Mouse (Mus musculus) forebrain, embryonic 16.5 days (tissue): ENCODE data around the gene Hs1bp3. TPM values are rescaled to one million over a fixed set of nuclear protein-coding genes. Genes with fewer than 3 reads are reported as not detected.
A peak's percentile ranks its signal among the peaks of the same experiment; 100 is the strongest.

ENCODE experiments used
- ATAC-seq: fragments of 200-750 bp; cut with Nextera tagmentation; 2 replicates; pipeline ENCODE4 v1.8.0; 2017; ENCODE audit warnings: mild to moderate bottlenecking, moderate library complexity
- H3K27ac ChIP-seq: fragments of 300-500 bp; sonication (generic); 2 replicates; pipeline ENCODE4 v1.5.1; 2014; ENCODE audit warnings: low read length, control low read depth
- H3K27me3 ChIP-seq: fragments of 300-500 bp; sonication (generic); replicated peaks from 2 replicates; pipeline ENCODE4 v1.6.1; 2014; ENCODE audit warnings: low read length; ENCODE audit not compliant: control insufficient read depth, insufficient read depth
- H3K36me3 ChIP-seq: fragments of 300-500 bp; sonication (generic); 2 replicates; pipeline ENCODE4 v1.6.1; 2014; ENCODE audit not compliant: control insufficient read depth, insufficient read depth
- H3K4me1 ChIP-seq: fragments of 300-500 bp; sonication (generic); replicated peaks from 2 replicates; pipeline ENCODE4 v1.6.1; 2014; ENCODE audit warnings: low read length; ENCODE audit not compliant: control insufficient read depth, insufficient read depth
- H3K4me2 ChIP-seq: fragments of 300-500 bp; sonication (generic); 2 replicates; pipeline ENCODE4 v1.6.1; 2014; ENCODE audit warnings: mild to moderate bottlenecking, low read length, control low read depth
- H3K4me3 ChIP-seq: fragments of 300-500 bp; sonication (generic); replicated peaks from 2 replicates; pipeline ENCODE4 v1.5.1; 2014; ENCODE audit warnings: mild to moderate bottlenecking, low read length, control low read depth
- H3K9ac ChIP-seq: fragments of 300-500 bp; sonication (generic); replicated peaks from 2 replicates; pipeline ENCODE4 v1.6.1; 2014; ENCODE audit warnings: low read depth, low read length, control low read depth
- H3K9me3 ChIP-seq: fragments of 300-500 bp; sonication (generic); 2 replicates; pipeline ENCODE4 v1.6.1; 2016; ENCODE audit warnings: low read length; ENCODE audit not compliant: control insufficient read depth
- WGBS: fragments of 180-500 bp; shearing (Covaris S2); extraction: QIAGEN DNeasy Blood & Tissue Kit; methylation state at CpG from one replicate; pipeline ENCODE4 v1.1.7; 2014; 5-methylcytosine and 5-hydroxymethylcytosine counted together
- polyA plus RNA-seq: library from polyadenylated mRNA; unstranded; fragments of >200 nt; fragmentation: Nextera tagmentation; extraction: Ambion mirVana; gene quantifications from 2 replicates; pipeline ENCODE4 v1.2.1, GENCODE M21; 2015

The Hs1bp3 gene
- polyA plus RNA-seq, 1 experiment from 2014 or later, result 11.1 TPM

- no peak overlapping the region for H3K27ac ChIP-seq
- 27% methylated on average over 5 of the region's 5 CpGs for whole genome bisulfite sequencing
- ATAC-seq, result no peak
Observed at GRCm38 (mm10) chr12:8300521-8300920, 12.7 kb upstream of the Hs1bp3 start.

GRCm38 (mm10) chr12:8301011-8301814 lies 12.0 kb upstream of the Hs1bp3 start:
- ATAC-seq, result peak; percentile 0; the same call in 1 of the 2 replicates
- peaks cover 82% of the 10 kb centered on the region for H3K27me3 ChIP-seq
- H3K27ac ChIP-seq, result no peak overlapping the region
- H3K4me1 ChIP-seq, result peaks cover 22% of the 10 kb centered on the region
- 2% methylated on average over 45 of the region's 46 CpGs for whole genome bisulfite sequencing
- H3K36me3 ChIP-seq, result no peaks in the 10 kb centered on the region
- H3K9ac ChIP-seq, result peak overlapping the region; percentile 50
- H3K4me3 ChIP-seq, result peak overlapping the region; percentile 46
- H3K9me3 ChIP-seq, result no peaks in the 10 kb centered on the region
- H3K4me2 ChIP-seq, result peak overlapping the region; percentile 68

More at GRCm38 (mm10) chr12:8300521-8300920, 12.7 kb upstream of the Hs1bp3 start:
- Histone ChIP-seq H3K9me3 (no peaks in the 10 kb centered on the region), H3K27me3 (peaks cover 83% of the 10 kb centered on the region), H3K9ac (no peak overlapping the region), H3K36me3 (no peaks in the 10 kb centered on the region), H3K4me1 (peaks cover 22% of the 10 kb centered on the region), H3K4me2 (no peak overlapping the region), H3K4me3 (no peak overlapping the region)

- H3K4me2 ChIP-seq, result peak within 1 kb of the TSS; percentile 68
- no peaks in the 10 kb centered on the region for H3K9me3 ChIP-seq
- WGBS, result under 1% methylated on average over 42 of the region's 53 CpGs
- peaks cover 22% of the 10 kb centered on the region for H3K4me1 ChIP-seq
- peak within 1 kb of the TSS; percentile 46 for H3K4me3 ChIP-seq
- peak within 1 kb of the TSS; percentile 50 for H3K9ac ChIP-seq
- H3K36me3 ChIP-seq, result no peaks in the 10 kb centered on the region
- H3K27me3 ChIP-seq, result peaks cover 78% of the 10 kb centered on the region
- ATAC-seq, result peak; percentile 51
- no peak within 1 kb of the TSS for H3K27ac ChIP-seq
Observed at GRCm38 (mm10) chr12:8301841-8302431, 11.3 kb upstream of the Hs1bp3 start, which contains the start of gene Gdf7. Gene Gdf7, minus strand, starts transcription at chr12:8301954.

GRCm38 (mm10) chr12:8305258-8305657 lies 8.0 kb upstream of the Hs1bp3 start:
- peaks cover 54% of the 10 kb centered on the region for H3K27me3 ChIP-seq
- ATAC-seq, result no peak
- H3K9me3 ChIP-seq, result no peaks in the 10 kb centered on the region
- no peak overlapping the region for H3K9ac ChIP-seq
- H3K4me3 ChIP-seq, result no peak overlapping the region
- H3K27ac ChIP-seq, result no peak overlapping the region
- peaks cover 12% of the 10 kb centered on the region for H3K4me1 ChIP-seq
- H3K36me3 ChIP-seq, result no peaks in the 10 kb centered on the region
- 42% methylated on average over 2 of the region's 2 CpGs for WGBS
- no peak overlapping the region for H3K4me2 ChIP-seq

- Histone ChIP-seq H3K4me1 (peaks cover 9% of the 10 kb centered on the region), H3K4me2 (no peak overlapping the region), H3K9ac (no peak overlapping the region), H3K27ac (no peak overlapping the region), H3K27me3 (peaks cover 43% of the 10 kb centered on the region), H3K36me3 (no peaks in the 10 kb centered on the region), H3K9me3 (no peaks in the 10 kb centered on the region), H3K4me3 (no peak overlapping the region)
- 4% methylated on average over 5 of the region's 5 CpGs for WGBS
- peak; percentile 39 for ATAC-seq
Observed at GRCm38 (mm10) chr12:8306432-8306831, 6.8 kb upstream of the Hs1bp3 start.

GRCm38 (mm10) chr12:8306910-8307309 lies 6.3 kb upstream of the Hs1bp3 start:
- 72% methylated on average over 1 of the region's 1 CpGs for WGBS
- H3K27me3 ChIP-seq, result peaks cover 40% of the 10 kb centered on the region

GRCm38 (mm10) chr12:8310992-8311391 lies 2.2 kb upstream of the Hs1bp3 start:
- H3K4me3 ChIP-seq, result no peak overlapping the region
- 35% methylated on average over 17 of the region's 17 CpGs for WGBS
- H3K9me3 ChIP-seq, result no peaks in the 10 kb centered on the region
- H3K27ac ChIP-seq, result no peak overlapping the region
- ATAC-seq, result no peak
- peaks cover 7% of the 10 kb centered on the region for H3K27me3 ChIP-seq
- no peaks in the 10 kb centered on the region for H3K36me3 ChIP-seq
- peaks cover 10% of the 10 kb centered on the region for H3K4me1 ChIP-seq
- no peak overlapping the region for H3K4me2 ChIP-seq
- H3K9ac ChIP-seq, result no peak overlapping the region

More at GRCm38 (mm10) chr12:8306910-8307309, 6.3 kb upstream of the Hs1bp3 start:
- Histone ChIP-seq H3K4me1 (peaks cover 4% of the 10 kb centered on the region), H3K9ac (no peak overlapping the region), H3K9me3 (no peaks in the 10 kb centered on the region), H3K27ac (no peak overlapping the region), H3K4me3 (no peak overlapping the region), H3K4me2 (no peak overlapping the region), H3K36me3 (no peaks in the 10 kb centered on the region)
- no peak for ATAC-seq

GRCm38 (mm10) chr12:8312266-8312665 lies 966 bp upstream of the Hs1bp3 start:
- 90% methylated on average over 4 of the region's 4 CpGs for WGBS
- H3K27ac ChIP-seq, result no peak overlapping the region
- no peak overlapping the region for H3K4me2 ChIP-seq
- no peak for ATAC-seq
- H3K27me3 ChIP-seq, result peaks cover 4% of the 10 kb centered on the region
- H3K4me3 ChIP-seq, result no peak overlapping the region
- H3K4me1 ChIP-seq, result peaks cover 10% of the 10 kb centered on the region
- H3K9ac ChIP-seq, result no peak overlapping the region
- H3K36me3 ChIP-seq, result no peaks in the 10 kb centered on the region
- no peaks in the 10 kb centered on the region for H3K9me3 ChIP-seq

GRCm38 (mm10) chr12:8313773-8314172 lies 541 bp downstream of the Hs1bp3 start:
- Histone ChIP-seq H3K27ac (no peak overlapping the region), H3K4me2 (peak overlapping the region; percentile 92), H3K36me3 (no peaks in the 10 kb centered on the region), H3K9me3 (no peaks in the 10 kb centered on the region), H3K4me3 (peak overlapping the region; percentile 75), H3K4me1 (peaks cover 10% of the 10 kb centered on the region), H3K9ac (peak overlapping the region; percentile 76), H3K27me3 (peaks cover 4% of the 10 kb centered on the region)
- WGBS, result 17% methylated on average over 12 of the region's 12 CpGs
- peak; percentile 37 for ATAC-seq
